ENCODE assay signal across 17 mouse cellular contexts in genomic region chr1:190176961-190177360, GRCm38 (mm10). TPM values are rescaled to one million over a fixed set of nuclear protein-coding genes. Genes with fewer than 3 reads are reported as not detected.
A peak's percentile ranks its signal among the peaks of the same experiment; 100 is the strongest.
DNase-seq lines count a peak whose midpoint lies in the region; ATAC-seq and TF ChIP-seq lines count a peak whose summit lies in the region.
"Had no signal": no experiment of that assay in that cellular context is flagged by ENCODE, and none has a peak within 500 bp of the region (broad histone marks: within the 10 kb centered on the region; RNA-seq: fewer than 3 reads in every experiment).

No protein-coding gene starts in this region.

- peaks cover 19% of the 10 kb centered on the region for H3K27me3 ChIP-seq in heart, embryonic 11.5 days (ENCODE audit: control insufficient read depth, insufficient read depth, low read length)
- H3K27me3 ChIP-seq in liver, adult 2 months (ENCODE audit: control insufficient read depth, insufficient read depth, low read length), result no peaks in the 10 kb centered on the region
- H3K27me3 ChIP-seq in kidney, postnatal 0 days (ENCODE audit: insufficient read depth, low read length), result peaks cover 31% of the 10 kb centered on the region
- peaks cover 98% of the 10 kb centered on the region for H3K27me3 ChIP-seq in forebrain, embryonic 10.5 days (ENCODE audit: poor library complexity, severe bottlenecking)

- no peaks in the 10 kb centered on the region for H3K36me3 ChIP-seq in heart, embryonic 11.5 days (ENCODE audit: control insufficient read depth, insufficient read depth, low read length)
- H3K36me3 ChIP-seq in liver, adult 2 months (ENCODE audit: control insufficient read depth, insufficient read depth, low read length), result no peaks in the 10 kb centered on the region
- no peaks in the 10 kb centered on the region for H3K36me3 ChIP-seq in kidney, postnatal 0 days (ENCODE audit: insufficient read depth, low read length)
- H3K36me3 ChIP-seq in forebrain, embryonic 10.5 days (replicated peaks), result no peaks in the 10 kb centered on the region
- H3K36me3 ChIP-seq: embryonic facial prominence, embryonic 13.5 days; forebrain, embryonic 15.5 days; heart, embryonic 13.5 days; limb, embryonic 15.5 days had no signal

- H3K4me1 ChIP-seq in heart, embryonic 11.5 days (ENCODE audit: control insufficient read depth, insufficient read depth, low read length), result peaks cover 28% of the 10 kb centered on the region
- H3K4me1 ChIP-seq in liver, adult 2 months (ENCODE audit: control insufficient read depth, insufficient read depth, low read length), result peaks cover 21% of the 10 kb centered on the region
- peaks cover 16% of the 10 kb centered on the region; the same call in 1 of the 2 replicates for H3K4me1 ChIP-seq in kidney, postnatal 0 days (replicated peaks; ENCODE audit: insufficient read depth, low read length)
- H3K4me1 ChIP-seq in forebrain, embryonic 10.5 days, result peaks cover 59% of the 10 kb centered on the region

- no peak for TF ChIP-seq CTCF in liver, adult 2 months (IDR thresholded peaks at IDR 0.05; ENCODE audit: low read depth, low read length)
- no peak for TF ChIP-seq CTCF in kidney, postnatal 0 days (IDR thresholded peaks at IDR 0.05; ENCODE audit: low read depth)

- H3K27ac ChIP-seq in heart, embryonic 11.5 days (ENCODE audit: low read depth, low read length), result no peak overlapping the region
- peak overlapping the region; percentile 79 for H3K27ac ChIP-seq in liver, adult 2 months (replicated peaks; ENCODE audit: insufficient read depth, low read depth, low read length)
- H3K27ac ChIP-seq in kidney, postnatal 0 days, result no peak overlapping the region
- H3K27ac ChIP-seq in forebrain, embryonic 10.5 days, result no peak overlapping the region
- H3K27ac ChIP-seq: embryonic facial prominence, embryonic 13.5 days; forebrain, embryonic 15.5 days; heart, embryonic 13.5 days; hindbrain, postnatal 0 days; limb, embryonic 15.5 days had no signal

- no peaks in the 10 kb centered on the region for H3K9me3 ChIP-seq in heart, embryonic 11.5 days (replicated peaks; ENCODE audit: control insufficient read depth, low read length)
- H3K9me3 ChIP-seq in kidney, postnatal 0 days (replicated peaks; ENCODE audit: low read length), result no peaks in the 10 kb centered on the region
- no peaks in the 10 kb centered on the region for H3K9me3 ChIP-seq in forebrain, embryonic 10.5 days
- H3K9me3 ChIP-seq: embryonic facial prominence, embryonic 13.5 days; forebrain, embryonic 15.5 days; heart, embryonic 13.5 days; limb, embryonic 15.5 days had no signal

- no peak for ATAC-seq in heart, embryonic 11.5 days (replicated peaks; ENCODE audit: insufficient number of reproducible peaks, low FRiP score, low TSS enrichment)
- 0 out of 2 replicates have a peak, but pooled peaks have one; percentile 19 for ATAC-seq in kidney, postnatal 0 days (replicated peaks; ENCODE audit: low FRiP score, low read depth)
- ATAC-seq: forebrain, embryonic 15.5 days; hindbrain, postnatal 0 days; intestine, postnatal 0 days had no signal

- H3K79me2 ChIP-seq in liver, adult 2 months (ENCODE audit: control insufficient read depth, insufficient read depth, low read length), result no peaks in the 10 kb centered on the region; the same call in 1 of the 2 replicates

- DNase-seq in heart, adult 11 months, result peak; percentile 92
- peak; percentile 84 for DNase-seq in liver, adult 2 months (ENCODE audit: extremely low read depth, low read depth, low spot score)
- DNase-seq in liver, result no peak
- no peak for DNase-seq in kidney, postnatal 0 days (ENCODE audit: low spot score)
- no peak for DNase-seq in forebrain, embryonic 10.5 days (ENCODE audit: extremely low spot score, low spot score)
- DNase-seq in lung, postnatal 36 days, result no peak
- DNase-seq: gastrocnemius, postnatal 36 days had no signal

- H3K4me3 ChIP-seq in heart, embryonic 11.5 days (ENCODE audit: low read depth, low read length), result no peak overlapping the region
- H3K4me3 ChIP-seq in liver, adult 2 months (ENCODE audit: insufficient read depth, low read depth, low read length), result no peak overlapping the region
- H3K4me3 ChIP-seq in kidney, postnatal 0 days (replicated peaks; ENCODE audit: low read depth, low read length), result no peak overlapping the region
- no peak overlapping the region for H3K4me3 ChIP-seq in forebrain, embryonic 10.5 days
- H3K4me3 ChIP-seq: embryonic facial prominence, embryonic 13.5 days; forebrain, embryonic 15.5 days; heart, embryonic 13.5 days; limb, embryonic 15.5 days had no signal

- peak; percentile 55 for TF ChIP-seq POLR2A in liver, adult 2 months (IDR thresholded peaks at IDR 0.05; ENCODE audit: extremely low read depth, insufficient read depth, low read length)

- H3K4me2 ChIP-seq in heart, embryonic 11.5 days, result no peak overlapping the region
- no peak overlapping the region for H3K4me2 ChIP-seq in kidney, postnatal 0 days (ENCODE audit: low read length)
- H3K4me2 ChIP-seq: embryonic facial prominence, embryonic 13.5 days; forebrain, embryonic 15.5 days; heart, embryonic 13.5 days; limb, embryonic 15.5 days; midbrain, embryonic 11.5 days had no signal

- no peak overlapping the region for H3K9ac ChIP-seq in heart, embryonic 11.5 days (ENCODE audit: low read depth, low read length)
- H3K9ac ChIP-seq in liver, adult 2 months (ENCODE audit: low read depth, low read length), result no peak overlapping the region
- H3K9ac ChIP-seq in kidney, postnatal 0 days (ENCODE audit: low read depth, low read length), result no peak overlapping the region
- H3K9ac ChIP-seq: embryonic facial prominence, embryonic 13.5 days; forebrain, embryonic 15.5 days; heart, embryonic 13.5 days; limb, embryonic 15.5 days had no signal

- 39% methylated on average over 1 of the region's 3 CpGs for WGBS in heart, embryonic 11.5 days (ENCODE audit: insufficient replicate concordance)
- WGBS in liver, adult 2 months, result 8% methylated on average over 3 of the region's 3 CpGs
- 12% methylated on average over 2 of the region's 3 CpGs for WGBS in kidney, postnatal 0 days
- WGBS in forebrain, embryonic 10.5 days, result 23% methylated on average over 3 of the region's 3 CpGs

RNA-seq across cellular contexts. Expression of gene Prox1, which starts 6.4 kb away (rescaled TPM):
- 12.6 and 17.9 TPM in 2 replicates for polyA plus RNA-seq in heart, embryonic 11.5 days (2014; fragmentation: Nextera tagmentation; extraction: Ambion mirVana)
- 20.1 and 27.1 TPM in 2 replicates for total RNA-seq in liver, adult 2 months (2014; rRNA removed)
- polyA plus RNA-seq in liver, adult 2 months (2012; rRNA removed), result 22.2 and 23.0 TPM in 2 replicates
- polyA plus RNA-seq in kidney, postnatal 0 days (2015; fragmentation: Nextera tagmentation; extraction: Ambion mirVana), result 1.3 and 1.5 TPM in 2 replicates
- 3.1 and 3.8 TPM in 2 replicates for polyA plus RNA-seq in forebrain, embryonic 10.5 days (2016; fragmentation: Nextera tagmentation; extraction: Ambion mirVana)
- total RNA-seq: hematopoietic stem cell, adult 5-6 weeks; monocyte, adult 5-6 weeks had no signal

Comparison
In these comparisons a context has a peak if more than half of its experiments do, and no peak if none do; other contexts are left out.
1. DNase-seq: peak in heart, adult 11 months (single experiment) and liver, adult 2 months (single experiment); none in liver (single experiment), kidney, postnatal 0 days (single experiment), forebrain, embryonic 10.5 days (single experiment) and lung, postnatal 36 days (single experiment).